Mouse (Mus musculus) cerebellum, adult 2 months (tissue): ENCODE measurements at regions not wholly inside any gene's neighbourhood (a gene's known extent, or its start where the extent isn't known, plus 50 kb on each side); places are given as distances from the start of the nearest gene placed in this dataset.

Experiments used
- CTCF ChIP-seq: fragments of 200-500 bp; IDR thresholded peaks from 2 replicates; pipeline ENCODE4 v1.5.1; 2011; ENCODE audit warnings: low read depth, mild to moderate bottlenecking, control low read depth, low read length, moderate library complexity, borderline replicate concordance; ENCODE audit not compliant: insufficient read depth
- POLR2A ChIP-seq: fragments of 200-500 bp; IDR thresholded peaks from 2 replicates; pipeline ENCODE4 v1.6.1; 2011; ENCODE audit warnings: low read length, control low read depth, borderline replicate concordance; ENCODE audit not compliant: insufficient read depth

- no peak for TF ChIP-seq CTCF
- no peak for TF ChIP-seq POLR2A
These were observed 58.6 kb upstream of the Vgll2 start for GRCm38 (mm10) chr10:51963671-51964070.
